Mouse (Mus musculus): ENCODE measurements around the gene Galr3. TPM values are rescaled to one million over a fixed set of nuclear protein-coding genes. Genes with fewer than 3 reads are reported as not detected.
"Not testable (repeated sequence)": the region's sequence is repeated elsewhere in the genome, so short reads cannot be mapped to it uniquely, and the experiment has no call there.

Gene Galr3
- total and polyA plus RNA-seq, 2 experiments from 2014 or later, result 0.20 to 0.47 TPM

- H3K9me3 ChIP-seq (ENCODE audit: low read length), result no peaks in the 10 kb centered on the region
- H3K4me2 ChIP-seq (ENCODE audit: low read depth, low read length), result peak overlapping the region; percentile 97
- ATAC-seq (no peak), DNase-seq (ENCODE audit: low spot score) (peak; percentile 60)
- no peaks in the 10 kb centered on the region for H3K36me3 ChIP-seq (ENCODE audit: insufficient read depth, low read length)
- WGBS, result 4% methylated on average over 11 of the region's 11 CpGs
- peak overlapping the region; percentile 68 for H3K4me3 ChIP-seq (ENCODE audit: low read length)
- peaks cover 25% of the 10 kb centered on the region for H3K4me1 ChIP-seq (ENCODE audit: insufficient read depth, low read length)
- peak overlapping the region; percentile 97; the same call in 1 of the 2 replicates for H3K27ac ChIP-seq
- no peak for TF ChIP-seq CTCF (IDR thresholded peaks at IDR 0.05; ENCODE audit: low read depth)
- peak overlapping the region; percentile 99 for H3K9ac ChIP-seq (replicated peaks; ENCODE audit: low read length)
- H3K27me3 ChIP-seq (ENCODE audit: insufficient read depth, low read length), result no peaks in the 10 kb centered on the region
Measured at GRCm38 (mm10) chr15:79029519-79030241, 12.0 kb upstream of the Galr3 start.

DNA sequence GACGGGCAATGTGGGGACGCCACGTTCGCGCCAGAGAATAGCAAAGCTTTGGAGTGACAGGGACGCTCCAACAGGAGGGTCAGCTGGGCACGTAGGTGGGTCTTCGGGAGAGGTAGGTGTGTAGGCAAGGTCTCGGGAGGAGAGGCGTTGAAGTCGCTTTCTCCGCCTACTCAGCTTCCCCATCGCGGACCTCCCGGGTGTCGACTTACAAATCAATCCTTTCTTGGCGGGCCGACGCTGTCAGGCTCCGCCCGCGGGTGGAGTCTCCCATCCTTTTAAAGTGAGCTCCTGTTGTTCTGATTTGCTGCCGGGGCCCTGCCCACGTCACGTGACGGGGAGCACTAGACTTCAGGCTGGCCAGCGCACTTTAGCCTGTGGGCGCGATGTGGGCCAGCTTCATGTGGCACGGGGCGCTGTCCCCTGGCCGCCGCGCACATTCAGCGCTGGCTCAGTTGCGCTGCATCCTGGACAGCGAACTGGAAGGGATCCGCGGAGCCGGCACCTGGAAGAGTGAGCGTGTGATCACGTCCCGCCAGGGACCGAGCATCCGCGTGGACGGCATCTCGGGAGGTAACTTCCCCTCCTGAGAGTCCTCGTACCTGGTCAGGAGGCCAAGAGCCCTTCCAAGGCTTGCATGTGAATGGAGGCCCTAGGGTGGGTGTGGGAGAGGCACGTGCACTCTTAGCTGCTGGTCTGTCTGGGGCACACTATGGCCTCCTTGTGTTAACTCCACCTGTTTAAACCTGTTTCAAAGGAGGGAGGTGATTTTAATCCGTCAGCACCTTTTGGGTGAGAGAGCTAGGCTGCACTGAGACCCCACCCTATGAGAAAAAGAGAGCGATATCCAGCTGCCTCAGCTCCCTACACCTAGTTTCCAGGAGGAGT is 10.9 kb upstream of the Galr3 start:
- ATAC-seq (peak; percentile 82), DNase-seq (ENCODE audit: low spot score) (peak; percentile 95)
- peak overlapping the region; percentile 99 for H3K9ac ChIP-seq (replicated peaks; ENCODE audit: low read length)
- peak overlapping the region; percentile 97 for H3K4me2 ChIP-seq (ENCODE audit: low read depth, low read length)
- H3K9me3 ChIP-seq (ENCODE audit: low read length), result no peaks in the 10 kb centered on the region
- H3K27ac ChIP-seq, result peak overlapping the region; percentile 34
- H3K4me1 ChIP-seq (ENCODE audit: insufficient read depth, low read length), result peaks cover 20% of the 10 kb centered on the region
- H3K4me3 ChIP-seq (ENCODE audit: low read length), result peak overlapping the region; percentile 68
- no peaks in the 10 kb centered on the region for H3K27me3 ChIP-seq (ENCODE audit: insufficient read depth, low read length)
- whole genome bisulfite sequencing, result 1% methylated on average over 51 of the region's 52 CpGs
- no peaks in the 10 kb centered on the region for H3K36me3 ChIP-seq (ENCODE audit: insufficient read depth, low read length)
- no peak for TF ChIP-seq CTCF (IDR thresholded peaks at IDR 0.05; ENCODE audit: low read depth)

DNA sequence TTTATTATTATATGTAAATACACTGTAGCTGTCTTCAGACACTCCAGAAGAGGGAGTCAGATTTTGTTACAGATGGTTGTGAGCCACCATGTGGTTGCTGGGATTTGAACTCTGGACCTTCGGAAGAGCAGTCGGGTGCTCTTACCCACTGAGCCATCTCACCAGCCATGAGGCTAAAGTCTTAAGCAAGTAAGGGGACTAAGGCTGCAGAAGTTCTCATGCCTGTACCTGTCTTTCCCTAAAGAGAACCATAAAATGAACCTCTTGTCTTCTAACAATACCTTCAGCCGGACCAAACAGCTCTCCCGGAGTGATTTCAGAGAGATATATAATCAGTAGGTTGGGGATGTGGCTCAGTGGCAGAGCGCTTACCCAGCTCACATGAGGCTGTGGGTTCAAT is 9.8 kb upstream of the Galr3 start:
- not testable (repeated sequence) for H3K4me3 ChIP-seq (ENCODE audit: low read length); H3K9ac ChIP-seq (replicated peaks; ENCODE audit: low read length); H3K36me3 ChIP-seq (ENCODE audit: insufficient read depth, low read length); H3K27ac ChIP-seq; ATAC-seq; DNase-seq (ENCODE audit: low spot score); H3K27me3 ChIP-seq (ENCODE audit: insufficient read depth, low read length); H3K9me3 ChIP-seq (ENCODE audit: low read length)
- WGBS, result 84% methylated on average over 5 of the region's 5 CpGs
- Histone ChIP-seq H3K4me1 (ENCODE audit: insufficient read depth, low read length) (peaks cover 17% of the 10 kb centered on the region), H3K4me2 (ENCODE audit: low read depth, low read length) (peak overlapping the region; percentile 97; the same call in 1 of the 2 replicates)

DNA sequence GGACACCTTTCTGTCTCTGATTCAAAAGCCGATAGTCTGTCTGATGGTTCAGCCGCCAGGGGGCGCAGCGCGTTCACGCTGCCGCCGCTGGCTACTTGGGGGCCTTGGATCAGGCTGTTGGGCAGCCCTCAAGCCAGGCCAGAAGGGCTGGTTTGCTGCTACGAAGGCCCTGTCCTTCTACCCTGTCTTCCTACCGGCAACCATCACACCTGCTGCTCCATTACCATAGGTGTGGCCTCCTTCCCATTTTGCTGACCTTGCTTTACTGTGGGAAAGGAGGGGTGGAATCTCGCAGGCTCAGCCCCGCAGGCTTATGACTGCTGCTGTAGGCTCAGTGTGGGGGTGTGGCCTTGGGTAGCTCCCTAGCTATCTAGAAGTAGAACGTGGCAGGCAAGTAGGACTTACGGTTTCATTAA is 3.8 kb upstream of the Galr3 start:
- Histone ChIP-seq H3K9ac (replicated peaks; ENCODE audit: low read length) (no peak overlapping the region), H3K27ac (no peak overlapping the region), H3K9me3 (ENCODE audit: low read length) (no peaks in the 10 kb centered on the region), H3K36me3 (ENCODE audit: insufficient read depth, low read length) (no peaks in the 10 kb centered on the region), H3K27me3 (ENCODE audit: insufficient read depth, low read length) (peaks cover 13% of the 10 kb centered on the region; the same call in 1 of the 2 replicates), H3K4me1 (ENCODE audit: insufficient read depth, low read length) (no peaks in the 10 kb centered on the region), H3K4me2 (ENCODE audit: low read depth, low read length) (0 out of 2 replicates have a peak overlapping the region, but pooled peaks have one; percentile 2), H3K4me3 (ENCODE audit: low read length) (no peak overlapping the region)
- WGBS, result 11% methylated on average over 14 of the region's 14 CpGs
- ATAC-seq (0 out of 2 replicates have a peak, but pooled peaks have one; percentile 24), DNase-seq (ENCODE audit: low spot score) (peak; percentile 81)
- peak; percentile 90 for TF ChIP-seq CTCF (IDR thresholded peaks at IDR 0.05; ENCODE audit: low read depth)

DNA sequence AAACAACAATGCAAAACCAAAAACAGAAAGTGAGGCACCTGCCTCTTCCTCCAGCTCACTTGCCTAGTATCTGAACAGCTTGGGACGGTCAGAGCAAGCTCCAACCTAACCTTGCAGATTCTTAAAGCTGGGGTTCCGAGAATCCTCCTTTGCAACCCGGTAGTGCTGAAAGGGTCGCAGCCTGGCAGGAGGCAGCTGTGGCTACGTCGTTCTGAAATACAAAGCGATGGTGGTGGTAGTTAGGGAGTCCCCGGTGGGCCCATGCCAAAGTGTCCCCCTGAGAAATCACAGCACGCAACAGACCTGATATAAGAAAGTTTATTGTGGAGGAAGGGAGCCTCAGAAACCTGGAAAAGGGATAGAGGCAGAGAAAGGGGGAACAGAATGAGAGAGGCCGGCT is 3.4 kb upstream of the Galr3 start:
- no peak for DNase-seq (ENCODE audit: low spot score)
- H3K9me3 ChIP-seq (ENCODE audit: low read length), result no peaks in the 10 kb centered on the region
- no peaks in the 10 kb centered on the region for H3K36me3 ChIP-seq (ENCODE audit: insufficient read depth, low read length)
- H3K4me3 ChIP-seq (ENCODE audit: low read length), result no peak overlapping the region
- ATAC-seq, result no peak
- 62% methylated on average over 10 of the region's 10 CpGs for WGBS
- no peak overlapping the region for H3K27ac ChIP-seq
- H3K4me2 ChIP-seq (ENCODE audit: low read depth, low read length), result no peak overlapping the region
- no peaks in the 10 kb centered on the region for H3K4me1 ChIP-seq (ENCODE audit: insufficient read depth, low read length)
- no peak for TF ChIP-seq CTCF (IDR thresholded peaks at IDR 0.05; ENCODE audit: low read depth)
- peaks cover 13% of the 10 kb centered on the region; the same call in 1 of the 2 replicates for H3K27me3 ChIP-seq (ENCODE audit: insufficient read depth, low read length)
- H3K9ac ChIP-seq (replicated peaks; ENCODE audit: low read length), result no peak overlapping the region

DNA sequence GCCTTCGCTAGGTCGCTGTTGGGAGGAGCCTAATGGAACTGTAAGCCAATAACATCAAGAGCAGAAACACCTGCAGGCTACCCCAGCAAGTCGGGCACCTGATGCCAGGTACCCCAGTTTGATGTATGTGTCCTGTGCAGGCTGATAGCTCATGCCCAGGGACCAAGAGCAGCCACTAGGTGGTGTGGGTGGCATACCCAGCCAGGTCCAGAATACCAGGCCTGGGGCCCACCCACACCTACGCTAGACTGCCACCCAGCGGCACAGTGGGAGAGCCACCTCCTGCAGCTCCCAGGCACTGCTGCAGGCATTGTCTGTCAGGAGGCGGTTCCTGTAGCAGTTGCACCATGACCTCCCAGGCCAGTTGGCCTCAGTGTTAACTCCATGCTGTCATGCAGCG is 2.8 kb upstream of the Galr3 start:
- Histone ChIP-seq H3K4me1 (ENCODE audit: insufficient read depth, low read length) (no peaks in the 10 kb centered on the region), H3K4me3 (ENCODE audit: low read length) (no peak overlapping the region), H3K27ac (no peak overlapping the region), H3K36me3 (ENCODE audit: insufficient read depth, low read length) (no peaks in the 10 kb centered on the region), H3K9ac (replicated peaks; ENCODE audit: low read length) (no peak overlapping the region), H3K4me2 (ENCODE audit: low read depth, low read length) (no peak overlapping the region), H3K27me3 (ENCODE audit: insufficient read depth, low read length) (peaks cover 13% of the 10 kb centered on the region; the same call in 1 of the 2 replicates), H3K9me3 (ENCODE audit: low read length) (no peaks in the 10 kb centered on the region)
- DNase-seq (ENCODE audit: low spot score) (peak; percentile 76), ATAC-seq (peak; percentile 43; the same call in 1 of the 2 replicates)
- TF ChIP-seq CTCF (IDR thresholded peaks at IDR 0.05; ENCODE audit: low read depth), result peak; percentile 84
- 21% methylated on average over 7 of the region's 7 CpGs for WGBS
